Mouse (Mus musculus) stomach, postnatal 0 days (tissue): Measurements from ENCODE around the gene Polr2g. TPM values are rescaled to one million over a fixed set of nuclear protein-coding genes. Genes with fewer than 3 reads are reported as not detected.

ENCODE experiments used
- ATAC-seq: fragments of 200-750 bp; cut with Nextera tagmentation; 2 replicates; pipeline ENCODE4 v1.8.0; 2017; ENCODE audit not compliant: low FRiP score, low TSS enrichment
- DNase-seq: peaks from one replicate; pipeline ENCODE4 v3.0.0-alpha.2; 2016; ENCODE audit warnings: low spot score
- H3K27ac ChIP-seq: fragments of 300-500 bp; sonication (generic); replicated peaks from 2 replicates; pipeline ENCODE4 v1.5.1; 2014; ENCODE audit warnings: mild to moderate bottlenecking, control low read depth
- H3K27me3 ChIP-seq: fragments of 300-500 bp; sonication (generic); 2 replicates; pipeline ENCODE4 v1.6.1; 2014; ENCODE audit warnings: low read length; ENCODE audit not compliant: control insufficient read depth, insufficient read depth
- H3K36me3 ChIP-seq: fragments of 300-500 bp; sonication (generic); 2 replicates; pipeline ENCODE4 v1.6.1; 2014; ENCODE audit warnings: low read length, mixed read lengths; ENCODE audit not compliant: control insufficient read depth, insufficient read depth
- H3K4me1 ChIP-seq: fragments of 300-500 bp; sonication (generic); replicated peaks from 2 replicates; pipeline ENCODE4 v1.6.1; 2014; ENCODE audit warnings: antibody characterized with exemption; ENCODE audit not compliant: control insufficient read depth, insufficient read depth
- H3K4me2 ChIP-seq: fragments of 300-500 bp; sonication (generic); replicated peaks from 2 replicates; pipeline ENCODE4 v1.6.1; 2014; ENCODE audit warnings: low read depth, mild to moderate bottlenecking, control low read depth, moderate library complexity
- H3K4me3 ChIP-seq: fragments of 300-500 bp; sonication (generic); 2 replicates; pipeline ENCODE4 v1.5.1; 2014; ENCODE audit warnings: low read depth, low read length, control low read depth
- H3K9ac ChIP-seq: fragments of 300-500 bp; sonication (generic); 2 replicates; pipeline ENCODE4 v1.6.1; 2014; ENCODE audit warnings: mild to moderate bottlenecking, low read length, control low read depth, mixed read lengths
- H3K9me3 ChIP-seq: fragments of 300-500 bp; sonication (generic); 2 replicates; pipeline ENCODE4 v1.6.1; 2016; ENCODE audit warnings: low read length; ENCODE audit not compliant: control insufficient read depth
- CTCF ChIP-seq: IDR thresholded peaks from 2 replicates; pipeline ENCODE4 v1.5.1; 2016; ENCODE audit warnings: antibody characterized with exemption, low read depth, mild to moderate bottlenecking, moderate library complexity
- EP300 ChIP-seq: optimal IDR thresholded peaks from 2 replicates; pipeline ENCODE3; 2016; ENCODE audit warnings: antibody characterized with exemption
- WGBS: fragments of 180-500 bp; shearing (Covaris S2); extraction: QIAGEN DNeasy Blood & Tissue Kit; methylation state at CpG from one replicate; pipeline ENCODE4 v1.1.7; 2014; 5-methylcytosine and 5-hydroxymethylcytosine counted together
- polyA plus RNA-seq: library from polyadenylated mRNA; unstranded; fragments of >200 nt; fragmentation: Nextera tagmentation; extraction: Ambion mirVana; gene quantifications from 2 replicates; pipeline ENCODE4 v1.2.1, GENCODE M21; 2015

The Polr2g gene
- polyA plus RNA-seq, 1 experiment from 2014 or later = 108 TPM

DNA sequence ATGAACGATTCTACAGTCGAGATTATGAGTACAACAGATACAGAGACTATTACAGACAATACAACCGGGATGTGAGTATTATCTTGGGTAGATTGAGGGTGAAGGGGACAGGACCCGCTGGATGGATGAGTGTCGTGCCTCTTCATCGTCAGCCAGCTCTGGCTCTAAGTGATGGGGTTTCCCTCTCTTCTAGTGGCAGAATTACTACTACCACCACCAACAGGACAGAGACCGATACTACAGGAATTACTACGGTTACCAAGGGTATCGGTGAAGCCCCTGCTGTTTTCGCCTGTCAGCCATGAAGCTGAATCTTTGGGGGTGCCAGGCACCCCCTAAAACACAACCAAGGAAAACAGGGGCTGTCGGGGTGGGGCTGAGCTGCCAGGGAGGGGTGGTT is 32.9 kb upstream of the Polr2g start:
- TF ChIP-seq EP300 (no peak), CTCF (peak; percentile 19; the same call in 1 of the 2 replicates)
- Histone ChIP-seq H3K27ac (no peak overlapping the region), H3K9ac (no peak overlapping the region), H3K4me1 (no peaks in the 10 kb centered on the region), H3K27me3 (no peaks in the 10 kb centered on the region), H3K4me3 (no peak overlapping the region), H3K9me3 (no peaks in the 10 kb centered on the region), H3K4me2 (no peak overlapping the region), H3K36me3 (peaks cover 37% of the 10 kb centered on the region)
- ATAC-seq = no peak
- DNase-seq = no peak
- WGBS = 81% methylated on average over 11 of the region's 11 CpGs

- Histone ChIP-seq H3K4me3 (no peak overlapping the region), H3K4me2 (no peak overlapping the region), H3K36me3 (peaks cover 40% of the 10 kb centered on the region), H3K9me3 (no peaks in the 10 kb centered on the region), H3K4me1 (no peaks in the 10 kb centered on the region), H3K27ac (no peak overlapping the region), H3K9ac (no peak overlapping the region), H3K27me3 (no peaks in the 10 kb centered on the region)
- DNase-seq (no peak), ATAC-seq (no peak)
- WGBS = 88% methylated on average over 8 of the region's 8 CpGs
- TF ChIP-seq EP300 = no peak
- TF ChIP-seq CTCF = no peak
These were observed 32.3 kb upstream of the Polr2g start for GRCm38 (mm10) chr19:8830664-8831063.

DNA sequence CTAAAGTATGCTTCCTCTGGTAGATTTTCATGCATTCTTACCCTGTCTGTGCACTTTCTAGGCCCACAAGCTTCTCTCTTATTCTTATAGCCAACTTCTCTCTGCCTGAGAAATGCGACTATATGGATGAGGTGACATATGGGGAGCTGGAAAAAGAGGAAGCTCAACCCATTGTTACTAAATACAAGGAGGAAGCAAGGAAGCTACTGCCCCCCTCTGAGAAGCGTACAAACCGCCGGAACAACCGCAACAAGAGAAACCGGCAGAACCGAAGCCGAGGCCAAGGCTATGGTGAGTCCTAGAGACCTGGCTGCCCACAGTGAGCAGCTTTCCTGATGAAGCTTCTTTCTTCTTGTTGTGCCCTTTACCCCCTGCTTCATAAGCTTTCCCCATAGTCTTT is 31.3 kb upstream of the Polr2g start, which contains the start of gene AC129217.1:
AC129217.1 (plus strand) TSS at position 114 of the 400 bp plus-strand sequence.
- Histone ChIP-seq H3K9me3 (no peaks in the 10 kb centered on the region), H3K27ac (no peak within 1 kb of the TSS), H3K4me3 (no peak within 1 kb of the TSS), H3K27me3 (no peaks in the 10 kb centered on the region), H3K4me1 (no peaks in the 10 kb centered on the region), H3K9ac (no peak within 1 kb of the TSS), H3K4me2 (no peak within 1 kb of the TSS), H3K36me3 (peaks cover 43% of the 10 kb centered on the region)
- no peak for DNase-seq
- no peak for ATAC-seq
- TF ChIP-seq EP300 (no peak), CTCF (no peak)
- WGBS = 87% methylated on average over 8 of the region's 8 CpGs

DNA sequence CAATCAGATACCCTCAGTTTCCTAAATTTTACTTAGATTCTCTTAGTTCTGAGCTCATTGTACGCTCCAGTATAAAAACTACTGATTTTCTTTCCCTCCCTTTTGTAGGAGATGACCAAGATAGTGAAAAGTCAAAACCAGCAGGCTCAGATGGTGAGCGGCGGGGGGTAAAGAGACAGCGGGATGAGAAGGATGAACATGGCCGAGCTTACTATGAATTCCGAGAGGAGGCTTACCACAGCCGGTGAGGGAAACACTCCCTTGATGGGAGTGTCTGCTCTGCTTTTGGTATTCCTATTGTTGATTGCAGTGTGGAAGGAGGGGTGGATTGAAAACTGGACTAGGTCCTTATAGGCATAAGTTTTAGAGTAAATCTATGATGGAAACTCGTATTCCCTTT is 24.3 kb upstream of the Polr2g start:
- H3K4me3 ChIP-seq = peak overlapping the region; percentile 99; the same call in 1 of the 2 replicates
- TF ChIP-seq CTCF (no peak), EP300 (no peak)
- no peaks in the 10 kb centered on the region for H3K27me3 ChIP-seq
- peaks cover 26% of the 10 kb centered on the region for H3K36me3 ChIP-seq
- no peak overlapping the region for H3K27ac ChIP-seq
- DNase-seq (no peak), ATAC-seq (no peak)
- no peaks in the 10 kb centered on the region for H3K4me1 ChIP-seq
- H3K9ac ChIP-seq = 0 out of 2 replicates have a peak overlapping the region, but pooled peaks have one; percentile 31
- no peaks in the 10 kb centered on the region for H3K9me3 ChIP-seq
- H3K4me2 ChIP-seq = peak overlapping the region; percentile 74
- 59% methylated on average over 8 of the region's 8 CpGs for WGBS

DNA sequence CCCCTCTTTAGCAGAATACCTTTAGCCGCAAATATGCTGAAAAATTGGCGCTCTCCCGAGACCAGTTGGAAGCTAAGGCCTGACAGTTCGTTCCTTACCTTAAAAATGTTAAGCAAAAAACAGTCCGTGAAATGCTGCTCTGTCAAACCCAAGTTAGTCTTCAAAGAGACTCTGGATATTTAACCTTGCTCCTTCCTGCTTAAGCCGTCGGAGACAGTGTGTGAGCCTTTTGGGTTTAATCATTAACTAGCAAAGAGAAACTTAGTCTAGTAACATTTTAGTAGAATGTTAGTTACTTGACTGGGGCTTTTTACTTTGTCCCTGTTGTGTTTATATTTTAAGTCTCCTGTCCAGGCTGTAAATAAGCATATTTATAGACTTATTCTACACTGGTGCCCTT is 22.8 kb upstream of the Polr2g start:
- DNase-seq = no peak
- Histone ChIP-seq H3K27me3 (no peaks in the 10 kb centered on the region), H3K27ac (peak overlapping the region; percentile 99; the same call in 1 of the 2 replicates), H3K4me1 (no peaks in the 10 kb centered on the region), H3K36me3 (peaks cover 19% of the 10 kb centered on the region), H3K9me3 (no peaks in the 10 kb centered on the region), H3K9ac (peak overlapping the region; percentile 96), H3K4me3 (peak overlapping the region; percentile 99), H3K4me2 (peak overlapping the region; percentile 74)
- no peak for ATAC-seq
- under 1% methylated on average over 7 of the region's 7 CpGs for WGBS
- TF ChIP-seq EP300 (no peak), CTCF (no peak)

- Histone ChIP-seq H3K9me3 (no peaks in the 10 kb centered on the region), H3K27me3 (no peaks in the 10 kb centered on the region), H3K4me1 (no peaks in the 10 kb centered on the region), H3K9ac (peak overlapping the region; percentile 96), H3K36me3 (peaks cover 16% of the 10 kb centered on the region), H3K4me2 (peak overlapping the region; percentile 74), H3K4me3 (peak overlapping the region; percentile 99), H3K27ac (peak overlapping the region; percentile 99)
- no peak; the same call in 1 of the 2 replicates for ATAC-seq
- WGBS = 0% methylated on average over 39 of the region's 48 CpGs
- no peak for DNase-seq
- TF ChIP-seq CTCF (no peak), EP300 (no peak)
These were observed 22.1 kb upstream of the Polr2g start for GRCm38 (mm10) chr19:8820424-8820956.
